20 mouse cellular contexts compared by ENCODE assay signal in genomic region chr5:118256981-118257380, GRCm38 (mm10). TPM values are rescaled to one million over a fixed set of nuclear protein-coding genes. Genes with fewer than 3 reads are reported as not detected.
DNase-seq lines count a peak whose midpoint lies in the region; TF ChIP-seq lines count a peak whose summit lies in the region.
"Had no signal": no experiment of that assay in that cellular context is flagged by ENCODE, and none has a peak within 500 bp of the region (broad histone marks: within the 10 kb centered on the region; RNA-seq: fewer than 3 reads in every experiment).

No protein-coding gene starts in this region.

- no peak overlapping the region for H3K4me3 ChIP-seq in gastrocnemius, adult 2 months
- no peak overlapping the region for H3K4me3 ChIP-seq in left cerebral cortex, adult 2 months
- H3K4me3 ChIP-seq in ES-E14 (ENCODE audit: insufficient read depth in 1 of 2, low read depth in 1 of 2, low read length in 2 of 2, poor library complexity in 1 of 2, severe bottlenecking in 1 of 2): no peak overlapping the region
- H3K4me3 ChIP-seq: embryonic facial prominence, embryonic 13.5 days; hindbrain, embryonic 13.5 days; limb, embryonic 15.5 days; neural tube, embryonic 15.5 days had no signal

- H3K27ac ChIP-seq in gastrocnemius, adult 2 months: no peak overlapping the region
- no peak overlapping the region for H3K27ac ChIP-seq in left cerebral cortex, adult 2 months
- H3K27ac ChIP-seq in ES-E14 (ENCODE audit: insufficient read depth, low read depth, low read length, poor library complexity, severe bottlenecking): no peak overlapping the region
- H3K27ac ChIP-seq: embryonic facial prominence, embryonic 13.5 days; hindbrain, embryonic 13.5 days; limb, embryonic 15.5 days; neural tube, embryonic 15.5 days had no signal

- H3K9me3 ChIP-seq in ES-E14 (ENCODE audit: control insufficient read depth, insufficient read depth, low read depth, low read length): no peaks in the 10 kb centered on the region
- H3K9me3 ChIP-seq: embryonic facial prominence, embryonic 13.5 days; hindbrain, embryonic 13.5 days; limb, embryonic 15.5 days; neural tube, embryonic 15.5 days had no signal

- in situ Hi-C loops in ES-E14 (cut with MboI; ENCODE audit: low sequenced_read_pairs in 2 of 2, unreplicated experiment in 2 of 2): no loop called here

- H3K36me3 ChIP-seq in ES-E14 (ENCODE audit: control insufficient read depth, insufficient read depth, low read length, poor library complexity, severe bottlenecking): peaks cover 35% of the 10 kb centered on the region

- DNase-seq in gastrocnemius, adult 2 months: no peak
- DNase-seq in gastrocnemius, postnatal 4 days (ENCODE audit: low spot score in 2 of 2): no peak
- no peak for DNase-seq in left cerebral cortex, adult 2 months (ENCODE audit: extremely low spot score in 1 of 2, low spot score in 2 of 2)
- no peak for DNase-seq in left cerebral cortex, adult 18-20 months (ENCODE audit: low spot score in 2 of 2)
- DNase-seq in 416B (ENCODE audit: low read depth): peak; percentile 42
- DNase-seq in ES-E14 (ENCODE audit: low read depth, low spot score): no peak
- no peak for DNase-seq in urinary bladder, postnatal 14 days (ENCODE audit: low spot score)
- no peak for DNase-seq in urinary bladder, postnatal 4 days (ENCODE audit: low spot score in 2 of 2)
- DNase-seq: adrenal gland, postnatal 14 days; B cell, adult 2 months; cerebellum, adult 18-20 months; heart, postnatal 14 days; kidney, adult 11 months; kidney, postnatal 36 days; right cerebral cortex, postnatal 25 days; thymus, postnatal 25 days had no signal

- 0 out of 4 replicates have a peak, but pooled peaks cover 0 to 3% of the 10 kb centered on the region in 2 experiments for H3K4me1 ChIP-seq in ES-E14 (ENCODE audit: control insufficient read depth in 2 of 2, insufficient read depth in 2 of 2, low read length in 2 of 2, poor library complexity in 1 of 2)
- H3K4me1 ChIP-seq: embryonic facial prominence, embryonic 13.5 days; limb, embryonic 15.5 days had no signal

- TF ChIP-seq CTCF in gastrocnemius, adult 2 months (IDR thresholded peaks at IDR 0.05): peak; percentile 31; the same call in 1 of the 2 replicates
- peak; percentile 18 for TF ChIP-seq CTCF in left cerebral cortex, adult 2 months (IDR thresholded peaks at IDR 0.05)

- no peak overlapping the region for H3K9ac ChIP-seq in ES-E14 (ENCODE audit: insufficient read depth, low read depth, low read length, poor library complexity, severe bottlenecking)
- H3K9ac ChIP-seq: embryonic facial prominence, embryonic 13.5 days; hindbrain, embryonic 13.5 days; limb, embryonic 15.5 days; neural tube, embryonic 15.5 days had no signal

- intact Hi-C loops in gastrocnemius, adult 2 months (cut with DNase I): no loop called here
- intact Hi-C loops in left cerebral cortex, adult 2 months (cut with DNase I): no loop called here

TF ChIP-seq in ES-E14, 5 proteins besides CTCF, POLR2A, EP300 and RAD21:
- TF ChIP-seq MAFK (IDR thresholded peaks at IDR 0.05; ENCODE audit: insufficient read depth, low read depth, low read length) (no peak), ZC3H11A (IDR thresholded peaks at IDR 0.05; ENCODE audit: borderline replicate concordance, low read depth, low read length) (peak; percentile 14; the same call in 1 of the 2 replicates), ZNF384 (IDR thresholded peaks at IDR 0.05; ENCODE audit: low read depth, low read length) (no peak), CHD2 (IDR thresholded peaks at IDR 0.05; ENCODE audit: low read depth, low read length) (no peak), HCFC1 (IDR thresholded peaks at IDR 0.05; ENCODE audit: borderline replicate concordance, insufficient read depth, low read length) (no peak)

RNA-seq across cellular contexts. Expression of gene 2410131K14Rik, which starts 12.0 kb away (rescaled TPM):
- 1 to 10 TPM; 3.5 to 5.4 TPM for total RNA-seq in gastrocnemius, adult 2 months (2021)
- total RNA-seq in gastrocnemius, postnatal 4 days (2021): 1 to 10 TPM; 3.7 to 4.6 TPM
- 10 to 100 TPM; 13.3 to 14.9 TPM for total RNA-seq in left cerebral cortex, adult 2 months (2021)
- 10 to 100 TPM; 13.7 to 14.0 TPM for total RNA-seq in left cerebral cortex, adult 18-20 months (2021)
- total RNA-seq in ES-E14 (2012; rRNA removed): 11.6 and 15.4 TPM in 2 replicates

RNA-seq across cellular contexts. Expression of gene Rnft2, which starts 12.1 kb away (rescaled TPM):
- 1 to 10 TPM in 1 of 2 experiments, under 1 TPM in 1; 0.89 to 1.3 TPM for total RNA-seq in gastrocnemius, adult 2 months (2021)
- 1 to 10 TPM; 3.6 to 4.1 TPM for total RNA-seq in gastrocnemius, postnatal 4 days (2021)
- 10 to 100 TPM; 65.1 to 78.8 TPM for total RNA-seq in left cerebral cortex, adult 2 months (2021)
- 10 to 100 TPM; 71.8 to 72.7 TPM for total RNA-seq in left cerebral cortex, adult 18-20 months (2021)
- total RNA-seq in ES-E14 (2012; rRNA removed): 7.9 and 13.4 TPM in 2 replicates
